Mouse (Mus musculus) kidney, adult 2 months (tissue): ENCODE data around the gene Folr2. TPM values are rescaled to one million over a fixed set of nuclear protein-coding genes. Genes with fewer than 3 reads are reported as not detected.

ENCODE experiments used
- DNase-seq: peaks from one replicate; pipeline ENCODE4 v3.0.0; 2021
- H3K27ac ChIP-seq: fragments of 200-500 bp; 2 replicates; pipeline ENCODE4 v1.5.1; 2012; ENCODE audit warnings: low read depth, low read length, control low read depth, inconsistent platforms; ENCODE audit not compliant: insufficient read depth
- H3K27me3 ChIP-seq: fragments of 200-500 bp; replicated peaks from 2 replicates; pipeline ENCODE4 v1.6.1; 2012; ENCODE audit warnings: mild to moderate bottlenecking, moderate library complexity, low read length, inconsistent platforms; ENCODE audit not compliant: control insufficient read depth, insufficient read depth
- H3K36me3 ChIP-seq: fragments of 200-500 bp; 2 replicates; pipeline ENCODE4 v1.6.1; 2012; ENCODE audit warnings: mild to moderate bottlenecking, moderate library complexity, low read length, inconsistent platforms; ENCODE audit not compliant: control insufficient read depth, insufficient read depth
- H3K4me1 ChIP-seq: fragments of 200-500 bp; 2 replicates; pipeline ENCODE4 v1.6.1; 2011; ENCODE audit warnings: low read length; ENCODE audit not compliant: control insufficient read depth, insufficient read depth
- H3K4me3 ChIP-seq: fragments of 200-500 bp; 2 replicates; pipeline ENCODE4 v1.5.1; 2011; ENCODE audit warnings: mild to moderate bottlenecking, low read depth, low read length, control low read depth; ENCODE audit not compliant: insufficient read depth
- CTCF ChIP-seq: fragments of 200-500 bp; conservative IDR thresholded peaks from 2 replicates; pipeline ENCODE4 v1.5.1; 2011; ENCODE audit warnings: low read depth, mild to moderate bottlenecking, control low read depth, low read length, moderate library complexity, mixed read lengths; ENCODE audit not compliant: insufficient read depth, insufficient read length
- POLR2A ChIP-seq: fragments of 200-500 bp; IDR thresholded peaks from one replicate; pipeline ENCODE4 v1.6.1; 2011; ENCODE audit warnings: low read depth, low read length, control low read depth
- WGBS: fragments of 180-500 bp; shearing (Covaris S2); methylation state at CpG from one replicate; pipeline ENCODE4 v1.1.7; 2018; 5-methylcytosine and 5-hydroxymethylcytosine counted together
- polyA plus RNA-seq: library from polyadenylated mRNA; depleted of rRNA; stranded (reverse); fragments of >200 nt; gene quantifications from 2 replicates; pipeline ENCODE4 v1.2.3, GENCODE M21; 2012; rRNA removed

Gene Folr2
- 11.2 and 11.7 TPM in 2 replicates for polyA plus RNA-seq

- H3K4me1 ChIP-seq = peaks cover 2% of the 10 kb centered on the region; the same call in 1 of the 2 replicates
- no peaks in the 10 kb centered on the region for H3K27me3 ChIP-seq
- no peak for DNase-seq
- no peak within 1 kb of the TSS for H3K4me3 ChIP-seq
- 89% methylated on average over 4 of the region's 4 CpGs for WGBS
- peaks cover 3% of the 10 kb centered on the region; the same call in 1 of the 2 replicates for H3K36me3 ChIP-seq
- TF ChIP-seq CTCF = no peak
- TF ChIP-seq POLR2A = no peak
- H3K27ac ChIP-seq = no peak within 1 kb of the TSS
Measured at GRCm38 (mm10) chr7:101857094-101857493, at the start of gene Folr2. Folr2 (minus strand) TSS chr7:101857194.

- H3K4me1 ChIP-seq = peaks cover 17% of the 10 kb centered on the region
- H3K27me3 ChIP-seq = no peaks in the 10 kb centered on the region
- H3K36me3 ChIP-seq = 0 out of 2 replicates have a peak, but pooled peaks cover 2% of the 10 kb centered on the region
- no peak overlapping the region for H3K27ac ChIP-seq
- TF ChIP-seq CTCF (no peak), POLR2A (no peak)
- DNase-seq = peak; percentile 24
- peak overlapping the region; percentile 62 for H3K4me3 ChIP-seq
- 19% methylated on average over 8 of the region's 8 CpGs for WGBS
Measured at GRCm38 (mm10) chr7:101906696-101907095, 49.7 kb upstream of the Folr2 start.

- no peak for DNase-seq
- 3% methylated on average over 11 of the region's 11 CpGs for WGBS
Measured at GRCm38 (mm10) chr7:101906287-101906681, 49.3 kb upstream of the Folr2 start, which contains the start of gene Tomt. Tomt (minus strand) TSS chr7:101906359.

GRCm38 (mm10) chr7:101905561-101906286, 48.7 kb upstream of the Folr2 start, which contains the start of gene Lamtor1:
Lamtor1 (plus strand) TSS chr7:101905904.
- under 1% methylated on average over 61 of the region's 61 CpGs for WGBS
- TF ChIP-seq POLR2A (peak; percentile 88), CTCF (no peak)
- DNase-seq = peak; percentile 100
- Histone ChIP-seq H3K27ac (peak within 1 kb of the TSS; percentile 94), H3K4me3 (peak within 1 kb of the TSS; percentile 62), H3K36me3 (no peaks in the 10 kb centered on the region), H3K27me3 (no peaks in the 10 kb centered on the region), H3K4me1 (peaks cover 17% of the 10 kb centered on the region)

More at GRCm38 (mm10) chr7:101906287-101906681, 49.3 kb upstream of the Folr2 start, which contains the start of gene Tomt:
- no peak for TF ChIP-seq CTCF
- no peak for TF ChIP-seq POLR2A
- Histone ChIP-seq H3K27ac (peak within 1 kb of the TSS; percentile 94), H3K4me1 (peaks cover 17% of the 10 kb centered on the region), H3K36me3 (0 out of 2 replicates have a peak, but pooled peaks cover 2% of the 10 kb centered on the region), H3K27me3 (no peaks in the 10 kb centered on the region), H3K4me3 (peak within 1 kb of the TSS; percentile 62)

GRCm38 (mm10) chr7:101902846-101903245, 45.9 kb upstream of the Folr2 start:
- Histone ChIP-seq H3K27me3 (no peaks in the 10 kb centered on the region), H3K36me3 (no peaks in the 10 kb centered on the region)
- no peak for TF ChIP-seq CTCF
- no peak for TF ChIP-seq POLR2A

GRCm38 (mm10) chr7:101901969-101902368, 45.0 kb upstream of the Folr2 start:
- no peak for DNase-seq
- no peaks in the 10 kb centered on the region for H3K27me3 ChIP-seq
- 95% methylated on average over 10 of the region's 10 CpGs for WGBS
- peaks cover 10% of the 10 kb centered on the region for H3K4me1 ChIP-seq
- H3K27ac ChIP-seq = no peak overlapping the region
- H3K4me3 ChIP-seq = no peak overlapping the region
- TF ChIP-seq POLR2A = no peak
- no peak for TF ChIP-seq CTCF
- no peaks in the 10 kb centered on the region for H3K36me3 ChIP-seq

More at GRCm38 (mm10) chr7:101902846-101903245, 45.9 kb upstream of the Folr2 start:
- H3K4me1 ChIP-seq = peaks cover 10% of the 10 kb centered on the region
- no peak overlapping the region for H3K4me3 ChIP-seq
- no peak for DNase-seq
- H3K27ac ChIP-seq = no peak overlapping the region
